Mouse (Mus musculus) right cerebral cortex, adult 2 months (tissue): ENCODE measurements at regions not wholly inside any gene's neighbourhood (a gene's known extent, or its start where the extent isn't known, plus 50 kb on each side); places are given as distances from the start of the nearest gene placed in this dataset.

Experiments
- DNase-seq, 2 experiments: peaks; one replicate each; pipeline ENCODE4 v3.0.0; 2021 to 2022; ENCODE audit warnings: low spot score in 2 of 2

- no peak for DNase-seq
These were observed 461.6 kb upstream of the 3110018I06Rik start for GRCm38 (mm10) chr12:107026821-107027220.

GRCm38 (mm10) chr12:107027842-107028549 is 460.4 kb upstream of the 3110018I06Rik start:
- no peak for DNase-seq

GRCm38 (mm10) chr12:107028985-107029384 is 459.4 kb upstream of the 3110018I06Rik start:
- DNase-seq, result no peak

- no peak for DNase-seq
These were observed 452.1 kb upstream of the 3110018I06Rik start for GRCm38 (mm10) chr12:107036357-107036756.

GRCm38 (mm10) chr12:107041927-107042652 is 446.3 kb upstream of the 3110018I06Rik start:
- DNase-seq, result no peak

- DNase-seq, result no peak
These were observed 441.9 kb upstream of the 3110018I06Rik start for GRCm38 (mm10) chr12:107046496-107046895.

- DNase-seq, result peak; percentile 17 to 26
These were observed 441.3 kb upstream of the 3110018I06Rik start for GRCm38 (mm10) chr12:107047059-107047531.

- no peak for DNase-seq
These were observed 437.4 kb upstream of the 3110018I06Rik start for GRCm38 (mm10) chr12:107050891-107051635.

GRCm38 (mm10) chr12:107052136-107052535 is 436.3 kb upstream of the 3110018I06Rik start:
- peak; percentile 40 to 44 for DNase-seq

- no peak for DNase-seq
These were observed 431.9 kb upstream of the 3110018I06Rik start for GRCm38 (mm10) chr12:107056553-107056952.

- DNase-seq, result no peak
These were observed 427.9 kb upstream of the 3110018I06Rik start for GRCm38 (mm10) chr12:107060514-107060913.

GRCm38 (mm10) chr12:107067346-107067745 is 421.1 kb upstream of the 3110018I06Rik start:
- DNase-seq, result no peak

GRCm38 (mm10) chr12:107082541-107082940 is 405.9 kb upstream of the 3110018I06Rik start:
- no peak for DNase-seq

GRCm38 (mm10) chr12:107085058-107085905 is 403.1 kb upstream of the 3110018I06Rik start:
- no peak for DNase-seq

GRCm38 (mm10) chr12:107085906-107086655 is 402.4 kb upstream of the 3110018I06Rik start:
- peak; percentile 22 to 26 for DNase-seq

- DNase-seq, result no peak
These were observed 396.3 kb upstream of the 3110018I06Rik start for GRCm38 (mm10) chr12:107092151-107092550.

GRCm38 (mm10) chr12:107093326-107093725 is 395.1 kb upstream of the 3110018I06Rik start:
- DNase-seq, result peak; percentile 66 to 68

GRCm38 (mm10) chr12:107095409-107095808 is 393.0 kb upstream of the 3110018I06Rik start:
- peak in 1 of 2 experiments; percentile 8 for DNase-seq

GRCm38 (mm10) chr12:107104570-107104969 is 383.9 kb upstream of the 3110018I06Rik start:
- no peak for DNase-seq

- DNase-seq, result no peak
These were observed 383.4 kb upstream of the 3110018I06Rik start for GRCm38 (mm10) chr12:107105017-107105416.
